Mouse (Mus musculus) gastrocnemius, postnatal 4 days (tissue): ENCODE measurements at regions not wholly inside any gene's neighbourhood (a gene's known extent, or its start where the extent isn't known, plus 50 kb on each side); places are given as distances from the start of the nearest gene placed in this dataset.

Experiments
- DNase-seq, 2 experiments: peaks; one replicate each; pipeline ENCODE4 v3.0.0; 2021 to 2022; ENCODE audit warnings: low spot score in 2 of 2, mixed read lengths in 2 of 2

GRCm38 (mm10) chr3:53393945-53394344 lies 69.2 kb downstream of the Nhlrc3 start:
- no peak for DNase-seq

DNA sequence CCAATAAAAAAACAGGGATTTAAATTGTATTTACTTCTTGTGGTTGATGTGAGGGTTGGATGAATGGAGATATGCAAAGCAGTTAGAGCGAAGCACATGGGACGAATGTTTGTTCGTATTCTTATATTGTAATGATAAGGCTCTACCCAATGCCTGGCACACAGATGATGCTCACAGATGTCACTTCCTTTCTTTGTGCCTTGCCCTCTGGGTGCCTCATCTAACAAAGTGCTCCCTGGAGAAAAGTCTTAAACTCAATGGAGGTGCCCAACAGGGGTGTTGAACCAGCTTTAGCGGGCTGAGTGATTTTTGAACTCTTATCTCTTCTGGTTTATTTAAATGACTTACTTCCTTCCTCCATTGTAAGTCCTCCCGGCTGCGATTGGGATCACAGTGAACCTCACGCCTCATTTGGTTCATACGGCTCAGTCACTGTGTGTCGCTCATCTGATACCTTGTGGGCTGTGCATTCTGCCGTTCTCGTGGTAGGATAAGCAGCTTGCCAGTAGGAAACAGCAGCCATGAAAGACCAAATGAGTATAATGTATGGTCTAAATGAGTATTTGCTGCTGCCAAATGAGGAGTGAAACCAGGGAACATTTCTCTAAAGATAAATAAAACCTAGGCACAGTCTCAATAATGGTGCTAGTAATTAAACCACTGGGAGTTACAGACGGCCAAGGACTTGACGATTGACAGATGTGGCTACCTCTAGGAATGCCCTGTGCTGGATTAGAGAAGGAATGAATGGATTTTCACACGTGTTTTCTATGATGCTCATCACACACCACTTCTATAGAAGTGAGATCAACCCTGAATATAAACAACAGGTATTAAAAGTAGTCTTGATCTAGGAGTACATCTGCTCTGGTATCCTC lies 81.2 kb downstream of the Nhlrc3 start:
- no peak for DNase-seq

GRCm38 (mm10) chr3:53379519-53380181 lies 83.5 kb downstream of the Nhlrc3 start:
- DNase-seq: no peak

DNA sequence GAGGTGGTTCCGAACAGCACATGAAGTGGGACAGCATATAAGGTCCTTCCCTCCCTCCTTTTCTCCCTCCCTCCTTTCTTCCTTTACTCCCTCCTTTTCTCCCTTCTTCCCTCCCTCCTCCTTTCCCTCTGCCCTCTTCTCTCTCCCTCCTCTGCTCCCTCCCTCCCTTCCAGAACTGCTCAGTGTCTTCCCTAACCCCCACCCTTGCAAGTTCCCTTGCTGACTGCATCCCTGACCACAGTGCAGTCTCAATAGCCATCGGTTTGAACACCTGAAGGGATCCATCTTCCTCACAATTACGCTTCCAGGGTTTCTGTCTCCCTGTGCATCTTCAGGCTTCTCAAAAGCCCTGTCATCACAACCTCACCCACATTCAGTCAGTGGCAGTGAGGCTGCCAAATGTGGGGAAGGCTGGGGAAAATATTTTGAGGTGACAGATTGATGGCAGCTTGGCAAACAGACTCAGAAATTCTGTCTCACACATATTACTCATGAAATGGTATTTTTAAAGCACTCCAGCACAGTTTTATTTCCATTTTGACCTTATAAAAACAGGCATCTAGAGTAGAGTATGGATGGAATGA lies 86.2 kb downstream of the Nhlrc3 start:
- DNase-seq: no peak

- no peak for DNase-seq
Measured at GRCm38 (mm10) chr3:53372887-53373286, 90.2 kb downstream of the Nhlrc3 start.

DNA sequence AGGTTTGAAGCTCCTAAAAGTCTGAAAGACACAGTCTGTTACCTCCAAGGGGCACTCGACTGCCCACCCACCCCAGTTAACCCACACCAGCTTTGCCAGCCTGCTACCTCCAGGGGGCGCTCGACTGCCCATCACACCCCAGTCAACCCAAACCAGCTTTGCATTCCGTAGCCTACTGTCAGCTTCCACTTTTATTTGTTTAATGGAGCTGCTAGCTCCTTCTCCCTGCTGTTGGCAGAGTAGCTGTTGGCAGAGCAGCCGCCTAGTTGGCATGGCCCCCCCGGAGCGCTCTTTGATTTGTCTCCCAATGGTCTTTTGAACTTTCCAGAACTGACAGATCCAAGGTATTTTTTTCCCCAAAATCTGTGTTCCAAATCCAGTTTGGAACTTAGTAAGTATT lies 91.2 kb downstream of the Nhlrc3 start:
- DNase-seq: no peak

DNA sequence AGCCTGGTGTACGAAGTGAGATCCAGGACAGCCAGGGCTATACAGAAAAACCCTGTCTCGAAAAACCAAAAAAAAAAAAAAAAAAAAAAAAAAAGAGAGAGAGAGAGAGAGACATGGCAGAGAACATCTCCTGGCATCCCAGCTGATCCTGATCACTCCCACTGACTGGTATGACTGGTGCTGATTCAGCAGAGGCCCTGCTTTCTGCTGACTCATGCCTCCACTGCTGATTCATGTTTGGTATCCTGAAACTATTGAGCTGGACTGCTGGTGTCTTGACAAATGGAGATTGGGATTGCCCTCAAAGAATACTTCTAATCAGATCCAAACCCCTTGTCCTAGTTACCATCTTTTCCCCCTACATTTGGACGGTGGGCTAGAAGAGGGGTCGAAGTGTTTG lies 101.9 kb downstream of the Nhlrc3 start:
- DNase-seq: no peak

GRCm38 (mm10) chr3:53353693-53354092 lies 109.4 kb downstream of the Nhlrc3 start:
- no peak for DNase-seq

DNA sequence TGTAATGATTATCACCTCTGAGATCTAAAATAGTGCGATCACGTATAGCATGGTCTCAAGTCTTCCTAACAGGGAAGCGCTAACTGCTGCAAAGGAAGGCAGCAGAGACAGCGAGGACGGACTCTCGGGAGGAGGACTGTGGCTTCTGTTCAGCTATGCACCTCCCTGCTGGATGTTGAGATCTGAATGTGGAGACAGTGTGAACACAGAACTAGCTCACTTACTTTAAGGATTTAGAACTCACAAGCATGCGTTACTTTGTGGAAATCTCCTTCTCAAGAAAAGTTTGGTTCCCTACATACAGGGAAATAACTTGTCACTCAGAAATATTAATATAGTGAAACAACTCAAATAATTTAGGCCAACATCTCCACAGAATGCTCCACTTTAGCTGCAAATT lies 109.8 kb downstream of the Nhlrc3 start:
- DNase-seq: no peak

GRCm38 (mm10) chr3:53343638-53344037 lies 119.5 kb downstream of the Nhlrc3 start:
- DNase-seq: no peak

DNA sequence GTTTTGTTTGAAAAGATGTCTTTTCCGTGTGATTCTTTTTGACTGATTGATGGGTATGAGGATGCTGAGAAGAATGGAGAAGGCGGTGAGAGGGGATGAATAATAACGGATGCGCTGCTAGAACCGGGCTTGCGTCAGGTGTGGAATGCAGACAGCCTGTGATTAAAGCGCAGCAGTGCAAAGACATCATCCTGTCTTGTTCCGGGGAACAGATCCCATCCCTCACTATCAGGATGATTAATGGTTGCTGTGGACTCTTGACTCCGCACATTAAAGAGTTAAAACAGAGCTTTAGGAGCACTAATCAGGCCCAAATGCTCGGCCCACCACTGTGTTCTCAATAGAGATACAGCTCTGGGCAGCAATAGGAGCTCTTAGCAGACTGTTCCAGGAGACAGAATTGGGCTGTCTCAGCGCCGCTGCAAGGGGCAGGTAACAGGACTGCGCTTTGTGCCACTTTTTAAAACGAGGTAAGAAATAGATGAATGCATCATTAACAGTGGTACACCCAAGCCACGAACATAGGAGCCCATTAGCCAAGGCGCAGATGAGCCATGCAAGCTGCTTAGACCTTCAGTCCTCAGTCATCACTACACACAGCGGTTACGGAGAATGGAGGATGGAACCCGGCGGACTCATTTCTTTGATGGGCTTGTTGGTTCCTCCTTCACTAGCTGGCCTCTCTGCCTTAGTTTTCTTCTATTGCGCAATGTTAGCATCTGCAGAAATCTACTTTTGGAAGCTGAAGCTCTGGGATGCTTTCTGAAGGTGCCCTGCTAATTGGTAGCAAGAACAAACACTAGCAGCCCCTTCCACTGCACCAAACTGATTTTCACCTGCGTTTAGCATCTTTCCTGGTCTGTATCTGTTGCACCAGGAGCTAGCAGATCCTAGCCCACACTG lies 121.6 kb downstream of the Nhlrc3 start:
- no peak for DNase-seq

DNA sequence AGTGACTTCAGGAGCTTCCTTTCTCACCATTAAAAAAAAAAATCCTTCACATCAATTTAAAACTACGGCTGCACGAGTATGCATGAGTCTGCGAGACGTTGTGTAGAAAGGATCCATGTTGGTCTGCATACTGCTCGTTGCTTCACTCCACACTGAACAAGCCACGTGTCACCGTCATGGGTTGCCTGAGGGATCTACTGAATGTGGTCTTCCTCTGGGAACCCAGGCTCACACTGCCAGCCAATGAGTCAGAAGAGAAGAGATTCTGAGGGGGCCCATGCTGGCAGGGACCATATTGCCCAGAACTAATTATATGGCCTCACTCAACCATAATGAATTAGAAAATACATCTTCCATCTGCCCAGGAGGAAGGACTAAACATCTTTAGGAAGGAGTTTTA lies 124.6 kb downstream of the Nhlrc3 start:
- DNase-seq: no peak

GRCm38 (mm10) chr3:53334051-53334450 lies 129.1 kb downstream of the Nhlrc3 start:
- no peak for DNase-seq

- DNase-seq: peak; percentile 21 to 25
Measured at GRCm38 (mm10) chr3:53329528-53329927, 133.6 kb downstream of the Nhlrc3 start.

DNA sequence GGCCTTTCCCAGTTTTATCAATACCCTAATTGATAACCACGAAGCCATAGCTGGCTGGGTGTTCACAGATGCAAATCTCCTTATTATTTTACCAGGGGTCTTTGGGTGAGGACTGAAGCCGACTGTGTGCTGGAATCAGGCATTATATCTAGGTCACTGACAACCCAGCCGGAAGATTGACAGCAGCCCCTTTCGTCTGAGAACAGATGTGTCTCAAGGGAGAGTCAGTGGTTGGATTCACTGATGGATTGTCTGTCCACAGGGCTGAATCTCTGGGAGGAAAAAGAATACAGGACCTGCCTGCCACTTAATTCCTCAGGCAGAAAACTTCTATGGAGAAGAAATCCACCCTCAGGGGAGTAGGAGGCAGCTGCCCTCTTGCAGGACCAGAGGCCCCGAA lies 135.7 kb downstream of the Nhlrc3 start:
- no peak for DNase-seq

- no peak for DNase-seq
Measured at GRCm38 (mm10) chr3:53326967-53327366, 136.2 kb downstream of the Nhlrc3 start.

GRCm38 (mm10) chr3:53325080-53325479 lies 138.1 kb downstream of the Nhlrc3 start:
- no peak for DNase-seq

DNA sequence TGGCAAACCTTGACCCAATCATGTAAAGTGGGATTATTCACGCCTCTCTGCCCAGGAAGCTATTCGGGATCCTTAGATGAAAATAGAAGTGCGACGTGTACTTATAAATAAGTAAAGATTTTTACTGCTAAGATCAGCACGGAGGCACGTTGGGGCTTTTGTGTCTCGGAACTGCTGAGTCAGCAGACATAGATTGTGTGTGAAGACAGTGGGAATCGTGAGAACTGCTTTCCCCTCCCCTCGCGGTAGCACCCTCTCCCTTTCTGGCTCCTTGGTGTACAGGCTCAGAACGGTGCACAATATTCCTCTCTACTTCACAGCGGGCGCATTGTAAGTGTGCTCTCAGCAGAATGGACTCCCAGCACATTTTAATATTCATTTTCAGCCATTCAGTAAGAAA lies 138.7 kb downstream of the Nhlrc3 start:
- no peak for DNase-seq

DNA sequence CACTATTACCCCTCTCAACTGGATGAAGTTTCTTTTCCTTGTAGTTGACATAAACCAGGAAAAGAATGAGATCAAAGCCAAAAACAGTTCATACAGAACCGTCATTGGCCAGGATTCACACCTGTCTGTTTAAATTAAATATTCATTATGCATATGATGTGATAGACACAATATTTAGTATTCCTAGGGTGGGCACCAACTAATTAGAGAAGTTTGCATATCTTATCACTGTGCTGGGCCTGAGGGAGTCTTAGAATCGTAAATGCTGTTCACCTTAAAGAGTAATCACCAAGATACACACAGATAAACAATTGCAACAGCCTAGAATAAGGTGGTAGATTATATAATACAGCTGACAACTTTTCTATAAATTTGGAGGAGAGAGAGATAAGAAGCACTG lies 147.7 kb downstream of the Nhlrc3 start:
- DNase-seq: no peak
